Mouse (Mus musculus): ENCODE results near the gene Ppp6r1.

The Ppp6r1 gene

GRCm38 (mm10) chr7:4658912-4659551, at the start of gene Ppp6r1:
Ppp6r1 (minus strand) TSS chr7:4659019.
- peak; percentile 94 to 95 for DNase-seq (ENCODE audit: low read depth in 2 of 2, low spot score in 2 of 2)

- DNase-seq (ENCODE audit: low read depth in 2 of 2, low spot score in 2 of 2): no peak
Observed at GRCm38 (mm10) chr7:4705098-4705497, 46.3 kb upstream of the Ppp6r1 start.

- DNase-seq (ENCODE audit: low read depth in 2 of 2, low spot score in 2 of 2): no peak
Observed at GRCm38 (mm10) chr7:4703195-4703594, 44.4 kb upstream of the Ppp6r1 start.

DNA sequence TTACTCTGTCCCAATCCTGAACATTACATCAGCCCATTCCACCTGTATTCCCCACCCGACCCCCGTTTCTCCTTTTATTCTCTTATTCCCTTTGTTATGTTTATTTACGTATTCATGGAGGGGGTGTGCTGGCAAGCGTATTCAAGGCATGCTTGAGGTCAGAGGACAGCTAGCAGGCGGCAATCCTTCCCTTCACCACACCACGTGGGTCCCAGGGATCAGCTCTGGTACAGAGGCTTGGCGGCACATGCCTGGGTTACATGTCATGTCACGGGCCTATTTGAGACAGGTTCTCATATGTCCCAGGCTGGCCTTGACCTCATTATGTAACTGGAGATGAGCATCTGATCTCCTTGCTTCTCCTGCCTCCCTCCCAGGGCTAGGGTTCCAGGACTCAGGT, 43.5 kb upstream of the Ppp6r1 start:
- no peak for DNase-seq (ENCODE audit: low read depth in 2 of 2, low spot score in 2 of 2)

DNA sequence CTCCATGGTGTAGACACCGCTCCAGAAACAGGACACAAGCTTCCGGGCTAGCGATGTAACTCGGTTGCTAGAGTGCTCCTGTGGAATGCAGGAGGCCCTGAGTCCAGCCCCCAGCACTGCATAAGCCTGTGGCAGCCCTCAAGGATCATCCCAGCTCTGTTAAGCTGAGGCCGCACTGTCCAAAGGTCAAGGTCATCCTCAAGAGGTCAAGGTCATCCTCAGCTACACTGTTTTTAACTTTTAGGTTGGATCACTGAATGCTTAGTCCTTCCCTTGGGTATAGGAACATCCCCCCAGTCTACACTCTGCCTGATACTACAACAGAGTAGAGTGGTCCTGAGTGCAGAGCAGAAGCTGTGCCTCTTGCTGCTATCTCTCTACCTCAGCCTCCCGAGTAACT, 34.2 kb upstream of the Ppp6r1 start:
- no peak for DNase-seq (ENCODE audit: low read depth in 2 of 2, low spot score in 2 of 2)

DNA sequence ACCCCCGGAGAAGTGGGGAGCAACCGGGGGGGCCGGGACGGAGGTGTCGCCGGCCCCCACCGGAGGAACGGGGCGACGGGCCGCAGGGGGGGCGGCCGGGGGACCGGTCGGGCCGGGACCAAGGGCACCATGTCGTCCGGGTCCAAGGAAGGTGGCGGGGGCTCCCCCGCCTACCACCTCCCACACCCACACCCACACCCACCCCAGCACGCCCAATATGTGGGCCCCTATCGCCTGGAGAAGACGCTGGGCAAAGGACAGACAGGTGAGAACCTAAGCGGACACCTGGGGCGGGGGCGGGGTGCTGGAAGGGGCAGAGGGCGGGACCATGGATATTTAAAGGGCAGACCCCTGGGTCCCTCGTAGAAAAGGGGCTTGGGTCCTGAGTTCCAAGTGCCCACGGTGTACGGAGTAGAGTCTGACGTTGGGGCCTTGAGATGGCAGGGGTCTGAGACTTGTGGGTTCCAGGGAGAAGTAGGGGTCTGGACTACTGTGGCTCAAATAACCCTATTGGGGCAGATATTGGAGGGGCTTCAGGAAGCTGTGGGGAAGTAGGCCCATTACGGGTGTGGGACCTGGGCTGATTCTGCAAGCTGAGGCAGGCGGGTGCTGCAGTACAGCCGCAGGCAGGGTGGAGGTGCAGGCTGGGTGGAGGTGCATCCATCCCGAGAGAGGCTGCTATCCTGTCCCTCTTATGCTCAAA, 32.3 kb upstream of the Ppp6r1 start:
- DNase-seq (ENCODE audit: low read depth in 2 of 2, low spot score in 2 of 2): no peak

DNA sequence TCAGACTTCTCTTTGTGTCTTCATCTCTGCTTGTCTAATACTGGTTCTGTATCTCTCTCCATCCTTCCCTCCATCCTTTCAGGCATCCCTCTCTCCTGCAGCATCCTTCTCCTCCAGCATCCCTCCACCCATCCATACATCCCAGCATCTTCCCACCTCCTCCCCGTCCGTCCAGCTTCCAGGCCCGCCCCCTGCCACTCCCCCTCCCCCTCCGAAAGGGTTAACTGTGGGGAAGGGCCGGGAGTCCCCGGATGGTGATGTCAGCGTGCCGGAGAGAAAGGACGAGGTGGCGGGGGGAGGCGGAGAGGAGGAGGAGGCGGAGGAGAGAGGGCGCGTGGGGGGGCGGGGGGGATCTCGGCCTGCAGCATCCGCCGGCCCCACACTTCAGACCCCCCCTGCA, 31.6 kb upstream of the Ppp6r1 start, which contains the start of gene Brsk1:
Gene Brsk1 (plus strand): TSS at position 218 of the 400 bp plus-strand sequence.
- no peak for DNase-seq (ENCODE audit: low read depth in 2 of 2, low spot score in 2 of 2)

- peak; percentile 95 for DNase-seq (ENCODE audit: low read depth in 2 of 2, low spot score in 2 of 2)
Observed at GRCm38 (mm10) chr7:4684632-4685417, 26.0 kb upstream of the Ppp6r1 start, which contains the start of gene Hspbp1. Hspbp1 (minus strand) TSS chr7:4685068.

GRCm38 (mm10) chr7:4684203-4684602, 25.4 kb upstream of the Ppp6r1 start:
- no peak for DNase-seq (ENCODE audit: low read depth in 2 of 2, low spot score in 2 of 2)

GRCm38 (mm10) chr7:4683307-4683706, 24.5 kb upstream of the Ppp6r1 start:
- DNase-seq (ENCODE audit: low read depth in 2 of 2, low spot score in 2 of 2): no peak

DNA sequence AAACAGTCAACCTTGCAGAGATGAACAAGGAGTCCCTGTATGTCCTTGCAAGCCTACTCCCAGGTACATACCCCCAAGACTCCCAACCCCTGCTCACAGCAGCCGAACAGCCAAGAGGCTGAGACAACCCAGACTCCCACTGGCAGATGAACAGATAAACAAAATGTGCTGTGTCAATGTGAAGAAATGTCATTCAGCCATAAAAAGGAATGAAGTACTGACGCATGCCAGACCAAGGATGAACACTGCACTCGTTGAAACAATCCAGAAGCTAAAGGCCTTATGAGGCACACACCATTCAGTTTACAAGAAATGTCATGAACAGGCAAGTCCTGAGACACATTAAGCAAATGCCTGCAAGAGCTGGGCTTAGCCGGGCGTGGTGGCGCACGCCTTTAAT, 16.4 kb upstream of the Ppp6r1 start:
- no peak for DNase-seq (ENCODE audit: low read depth in 2 of 2, low spot score in 2 of 2)

GRCm38 (mm10) chr7:4674114-4674731, 15.4 kb upstream of the Ppp6r1 start:
- DNase-seq (ENCODE audit: low read depth in 2 of 2, low spot score in 2 of 2): no peak

DNA sequence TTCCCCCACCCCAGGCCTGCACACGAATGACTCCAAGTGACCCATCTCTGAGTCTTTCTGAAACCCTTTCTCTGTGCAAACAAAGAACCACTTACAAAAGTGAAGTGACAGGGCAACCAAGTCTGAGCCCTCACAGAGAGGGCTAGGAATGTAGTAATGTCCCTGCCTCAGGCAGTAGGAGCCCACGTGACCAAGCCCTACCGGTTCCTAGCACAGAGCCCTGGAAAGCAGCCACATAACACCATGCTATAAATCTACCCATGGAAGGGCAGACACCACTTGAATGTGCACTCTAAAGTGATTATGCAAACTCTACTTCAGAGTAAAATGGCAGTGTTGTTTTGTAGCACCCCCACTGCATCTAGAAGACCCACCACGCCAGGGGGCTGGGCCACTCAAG, 13.1 kb upstream of the Ppp6r1 start:
- no peak for DNase-seq (ENCODE audit: low read depth in 2 of 2, low spot score in 2 of 2)

DNA sequence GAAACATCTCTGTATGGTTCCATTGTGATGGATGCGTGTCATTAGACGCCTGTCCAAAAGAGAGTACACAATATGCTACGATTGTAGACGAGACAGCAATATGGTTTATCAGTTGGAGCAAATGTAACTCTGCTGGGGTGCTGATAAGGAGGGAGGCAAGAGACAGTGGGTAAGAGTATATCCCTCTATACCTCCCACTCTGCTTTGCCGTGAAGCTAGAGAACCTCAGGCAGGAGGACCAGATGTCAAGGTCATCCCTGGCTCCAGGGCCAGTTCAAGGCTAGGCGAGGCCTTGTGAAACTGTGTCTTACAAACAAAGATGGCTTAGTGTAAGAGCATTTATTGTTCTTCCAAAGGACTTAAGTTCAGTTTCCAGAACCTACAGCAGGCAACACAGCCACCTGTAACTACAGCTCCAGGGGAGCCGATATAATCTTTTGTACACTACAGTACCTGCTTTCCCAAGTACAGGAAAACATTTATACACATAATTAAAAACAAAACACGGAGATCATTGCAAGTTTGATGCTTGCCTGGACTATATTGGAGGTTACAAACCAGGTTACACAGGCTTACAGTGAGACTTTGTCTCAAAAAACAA, 11.9 kb upstream of the Ppp6r1 start:
- DNase-seq (ENCODE audit: low read depth in 2 of 2, low spot score in 2 of 2): no peak

- no peak for DNase-seq (ENCODE audit: low read depth in 2 of 2, low spot score in 2 of 2)
Observed at GRCm38 (mm10) chr7:4669156-4669555, 10.3 kb upstream of the Ppp6r1 start.

GRCm38 (mm10) chr7:4668506-4668905, 9.7 kb upstream of the Ppp6r1 start:
- no peak for DNase-seq (ENCODE audit: low read depth in 2 of 2, low spot score in 2 of 2)

DNA sequence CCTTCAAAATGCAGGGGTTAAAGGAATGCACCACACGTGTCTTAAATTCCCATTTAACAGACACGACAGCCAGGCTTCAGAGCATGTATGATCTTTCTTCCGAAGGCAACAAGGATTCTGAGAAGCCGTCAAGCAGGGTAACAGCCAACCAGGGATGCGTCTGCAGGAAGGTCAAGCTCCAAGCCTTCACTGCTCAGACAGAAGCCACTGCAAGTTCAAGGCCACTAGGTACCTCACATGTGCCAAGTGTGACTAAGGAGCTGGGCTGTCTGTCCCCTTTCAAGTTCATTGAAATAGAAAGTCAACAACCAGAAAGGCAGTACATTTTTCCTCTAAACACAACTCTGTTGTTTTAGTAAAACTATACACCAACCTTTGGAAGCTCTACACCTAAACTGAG, 8.1 kb upstream of the Ppp6r1 start:
- no peak for DNase-seq (ENCODE audit: low read depth in 2 of 2, low spot score in 2 of 2)

DNA sequence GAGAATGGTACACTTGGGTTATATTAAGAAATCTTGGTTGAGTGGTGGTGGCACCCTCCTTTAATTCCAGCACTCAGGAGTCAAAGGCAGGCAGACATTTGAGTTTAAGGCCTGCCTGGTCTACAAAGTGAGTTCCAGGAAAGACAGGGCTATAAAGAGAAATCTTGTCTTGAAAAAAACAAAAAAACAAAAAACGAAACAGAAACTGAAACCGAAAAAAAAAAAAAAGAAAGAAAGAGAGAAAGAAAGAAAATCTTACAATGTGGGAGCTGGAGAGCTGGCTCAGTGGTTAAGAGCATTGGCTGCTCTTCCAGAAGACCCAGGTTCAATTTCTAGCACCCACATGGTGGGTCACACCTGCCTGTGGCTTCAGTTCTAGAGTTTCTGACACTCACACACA, 4.9 kb upstream of the Ppp6r1 start:
- no peak for DNase-seq (ENCODE audit: low read depth in 2 of 2, low spot score in 2 of 2)

GRCm38 (mm10) chr7:4663179-4663578, 4.4 kb upstream of the Ppp6r1 start:
- no peak for DNase-seq (ENCODE audit: low read depth in 2 of 2, low spot score in 2 of 2)

DNA sequence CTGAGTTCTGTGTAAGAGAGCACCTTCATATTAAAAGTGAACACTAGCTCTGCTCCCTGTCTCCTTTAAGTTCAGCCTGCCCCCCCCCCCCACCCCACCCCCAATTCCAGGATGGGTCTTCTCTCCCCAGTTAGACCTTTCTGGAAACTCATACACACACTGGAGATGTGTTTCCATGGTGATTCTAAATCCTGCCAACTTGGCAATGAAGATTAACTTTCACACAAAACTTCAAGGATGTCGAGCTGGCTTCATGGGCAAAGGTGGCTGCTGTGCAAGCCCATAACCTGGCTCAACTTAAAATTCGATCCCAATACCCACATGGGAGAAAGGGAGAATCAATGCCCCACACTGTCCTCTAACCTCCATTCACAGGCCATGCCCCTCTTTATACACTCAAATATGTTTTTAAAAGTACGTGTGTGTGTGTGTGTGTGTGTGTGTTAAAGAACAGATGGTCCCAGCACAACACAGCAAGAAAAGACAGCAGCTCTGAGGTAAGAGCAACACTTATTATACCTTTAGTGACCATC, 1.2 kb upstream of the Ppp6r1 start:
- DNase-seq (ENCODE audit: low read depth in 2 of 2, low spot score in 2 of 2): no peak

Data from CD8-positive naive resting alpha-beta T cell, adult 2 months (primary cell).